Mouse (Mus musculus): ENCODE results near the gene Mia.

DNA sequence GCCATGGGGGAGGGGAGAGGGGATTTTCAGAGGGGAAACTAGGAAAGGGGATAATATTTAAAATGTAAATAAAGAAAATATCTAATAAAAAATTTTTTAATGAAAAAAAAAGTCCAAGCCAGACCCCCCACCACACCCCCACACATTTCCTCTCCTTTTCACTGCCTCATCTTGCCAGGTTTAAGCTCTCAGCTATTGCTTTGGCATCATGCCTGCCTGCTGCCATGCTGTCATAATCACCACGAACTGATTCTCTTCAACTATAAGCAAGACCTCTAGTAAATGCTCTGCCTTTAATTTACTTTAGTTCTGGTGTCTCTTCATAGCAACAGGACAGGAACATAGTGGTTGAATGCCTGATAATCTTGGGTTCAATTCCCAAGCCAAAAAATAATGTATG lies 1.5 kb upstream of the Mia start:
- TF ChIP-seq CTCF (IDR thresholded peaks at IDR 0.05; ENCODE audit: borderline replicate concordance, insufficient read depth, low read depth, low read length) (no peak), POLR2A (IDR thresholded peaks at IDR 0.05; ENCODE audit: borderline replicate concordance, insufficient read depth, low read length) (no peak)
